Comparison of ENCODE assay signal across 10 mouse cellular contexts in genomic region chr16:23233496-23233895, GRCm38 (mm10). TPM values are rescaled to one million over a fixed set of nuclear protein-coding genes. Genes with fewer than 3 reads are reported as not detected.
DNase-seq lines count a peak whose midpoint lies in the region; ATAC-seq lines count a peak whose summit lies in the region.
"Had no signal": no experiment of that assay in that cellular context is flagged by ENCODE, and none has a peak within 500 bp of the region (broad histone marks: within the 10 kb centered on the region; RNA-seq: fewer than 3 reads in every experiment).

No protein-coding gene starts in this region.

- peak; percentile 29 for DNase-seq in layer of hippocampus, adult 11-12 months (ENCODE audit: low spot score)
- DNase-seq in layer of hippocampus, adult 18-20 months (ENCODE audit: low spot score in 2 of 2) = no peak
- DNase-seq in heart, postnatal 4 days = peak; percentile 49
- DNase-seq in spleen, postnatal 4 days (ENCODE audit: low spot score in 2 of 2) = peak; percentile 51 to 70
- no peak for DNase-seq in embryo, embryonic 10 days (ENCODE audit: low spot score)
- no peak for DNase-seq in right cerebral cortex, postnatal 4 days
- DNase-seq: embryo, embryonic 11 days; thymus, postnatal 14 days had no signal

- peak; percentile 98 for ATAC-seq in common myeloid progenitor, adult 5-6 weeks (replicated peaks; ENCODE audit: low read depth, poor library complexity, severe bottlenecking)
- no peak for ATAC-seq in activated CD4-positive, CD25-positive, alpha-beta regulatory T cell, adult 4 months

RNA-seq across cellular contexts. Expression of gene St6gal1, which starts 9.0 kb away (rescaled TPM):
- total RNA-seq in layer of hippocampus, adult 18-20 months (2021) = 10 to 100 TPM; 15.9 to 16.3 TPM
- total RNA-seq in common myeloid progenitor, adult 5-6 weeks (2017) = 0.34 and 0.41 TPM in 2 replicates
- total RNA-seq in heart, postnatal 4 days (2021) = 10 to 100 TPM; 19.8 to 20.3 TPM
- 10 to 100 TPM; 68.6 to 88.1 TPM for polyA plus RNA-seq in activated CD4-positive, CD25-positive, alpha-beta regulatory T cell, adult 4 months (2017; shearing (Covaris generic))

Comparison
In these comparisons a context has a peak if more than half of its experiments do, and no peak if none do; other contexts are left out.
1. DNase-seq: peak in layer of hippocampus, adult 11-12 months (single experiment), heart, postnatal 4 days (single experiment) and spleen, postnatal 4 days (2 of 2); none in layer of hippocampus, adult 18-20 months (0 of 2), embryo, embryonic 10 days (single experiment) and right cerebral cortex, postnatal 4 days (single experiment).
2. RNA of gene St6gal1, which starts 9.0 kb away (total RNA-seq): 19.8 to 20.3 TPM in heart, postnatal 4 days and 15.9 to 16.3 TPM in layer of hippocampus, adult 18-20 months; 0.34 to 0.41 TPM in common myeloid progenitor, adult 5-6 weeks; every median in the first group is over 10 times any median in the second.